ENCODE assay signal across 9 mouse cellular contexts in the genomic region with DNA sequence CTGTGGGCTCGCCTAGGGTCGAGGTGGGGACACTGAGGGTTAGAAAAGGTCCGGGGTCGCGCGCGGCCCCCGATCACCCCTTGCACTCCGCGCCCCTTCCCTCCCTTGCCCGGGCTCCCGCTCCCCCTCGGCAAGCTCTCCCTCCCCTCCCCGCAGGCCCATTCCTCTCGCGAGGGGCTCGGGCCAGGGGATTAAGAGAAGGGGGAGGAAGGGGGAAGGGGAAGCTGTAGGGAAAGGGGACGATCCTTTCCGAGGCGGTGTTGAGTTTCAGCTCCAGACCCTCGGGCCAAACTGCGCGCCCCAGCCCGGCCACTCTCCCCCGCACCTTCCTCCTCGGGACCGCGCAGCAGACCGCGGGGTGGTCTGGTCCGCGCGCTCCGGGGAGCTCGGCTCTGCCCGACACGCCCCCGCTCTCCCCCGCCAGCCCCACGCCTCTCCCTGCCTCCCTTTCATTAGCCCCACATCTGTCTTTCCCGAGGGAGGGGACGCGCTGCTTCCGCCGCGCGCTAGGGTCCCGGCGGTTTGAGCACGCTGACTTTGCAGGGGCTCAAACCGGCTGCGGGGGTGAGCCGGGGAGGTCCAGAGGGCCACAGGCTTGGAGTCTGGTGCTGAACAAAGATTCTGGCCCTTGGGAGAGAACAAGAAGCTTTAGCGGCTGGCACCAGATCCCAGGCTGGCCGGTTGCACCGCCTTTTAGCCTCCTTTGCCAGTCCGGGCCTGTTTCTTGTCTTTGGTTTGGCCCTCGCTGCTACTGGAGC. TPM values are rescaled to one million over a fixed set of nuclear protein-coding genes. Genes with fewer than 3 reads are reported as not detected.
DNase-seq lines count a peak whose midpoint lies in the region; ATAC-seq and TF ChIP-seq lines count a peak whose summit lies in the region.
"Had no signal": no experiment of that assay in that cellular context is flagged by ENCODE, and none has a peak within 500 bp of the region (broad histone marks: within the 10 kb centered on the region; RNA-seq: fewer than 3 reads in every experiment).

No protein-coding gene starts in this region.

- no peak for TF ChIP-seq EP300 in heart, adult 2 months (IDR thresholded peaks at IDR 0.05; ENCODE audit: insufficient read depth, low read depth, low read length)

- no peaks in the 10 kb centered on the region for H3K79me2 ChIP-seq in heart, adult 2 months (replicated peaks; ENCODE audit: control insufficient read depth, insufficient read depth, low read length)

- H3K9me3 ChIP-seq in embryonic facial prominence, embryonic 11.5 days (replicated peaks; ENCODE audit: control insufficient read depth, low read length), result peaks cover under 1% of the 10 kb centered on the region; the same call in 1 of the 2 replicates
- H3K9me3 ChIP-seq in kidney, embryonic 16.5 days (ENCODE audit: low read length), result peaks cover 5% of the 10 kb centered on the region; the same call in 1 of the 2 replicates

- H3K4me1 ChIP-seq in embryonic facial prominence, embryonic 11.5 days (ENCODE audit: control insufficient read depth, insufficient read depth, low read length), result peaks cover 11% of the 10 kb centered on the region
- no peaks in the 10 kb centered on the region; the same call in 1 of the 2 replicates for H3K4me1 ChIP-seq in heart, adult 2 months (ENCODE audit: control insufficient read depth, insufficient read depth, low read length)
- H3K4me1 ChIP-seq in kidney, embryonic 16.5 days (ENCODE audit: insufficient read depth, low read length), result peaks cover 32% of the 10 kb centered on the region

- peak overlapping the region; percentile 49 for H3K4me3 ChIP-seq in embryonic facial prominence, embryonic 11.5 days (ENCODE audit: low read depth, low read length)
- H3K4me3 ChIP-seq in heart, adult 2 months, result peak overlapping the region; percentile 34
- H3K4me3 ChIP-seq in kidney, embryonic 16.5 days (ENCODE audit: low read length), result peak overlapping the region; percentile 55

- H3K27me3 ChIP-seq in embryonic facial prominence, embryonic 11.5 days (ENCODE audit: control insufficient read depth, insufficient read depth, low read length), result no peaks in the 10 kb centered on the region
- peaks cover 8% of the 10 kb centered on the region for H3K27me3 ChIP-seq in heart, adult 2 months (ENCODE audit: control insufficient read depth, insufficient read depth, low read length)
- H3K27me3 ChIP-seq in kidney, embryonic 16.5 days (ENCODE audit: insufficient read depth, low read length), result 0 out of 2 replicates have a peak, but pooled peaks cover 2% of the 10 kb centered on the region

- under 1% methylated on average over 42 of the region's 58 CpGs for WGBS in embryonic facial prominence, embryonic 11.5 days
- WGBS in heart, adult 2 months, result 2% methylated on average over 54 of the region's 58 CpGs
- WGBS in kidney, embryonic 16.5 days, result under 1% methylated on average over 44 of the region's 58 CpGs

- peak overlapping the region; percentile 99 for H3K27ac ChIP-seq in embryonic facial prominence, embryonic 11.5 days (replicated peaks; ENCODE audit: low read depth, low read length)
- H3K27ac ChIP-seq in heart, adult 2 months, result peak overlapping the region; percentile 58
- H3K27ac ChIP-seq in kidney, embryonic 16.5 days (ENCODE audit: low read length), result peak overlapping the region; percentile 99

- H3K4me2 ChIP-seq in embryonic facial prominence, embryonic 11.5 days (ENCODE audit: low read depth, low read length), result peak overlapping the region; percentile 97
- H3K4me2 ChIP-seq in kidney, embryonic 16.5 days (replicated peaks; ENCODE audit: low read depth, low read length), result peak overlapping the region; percentile 81

- peak; percentile 25 to 37 for DNase-seq in left cerebral cortex, adult 18-20 months (ENCODE audit: low spot score in 2 of 2)
- DNase-seq in left cerebral cortex, adult 11 months (ENCODE audit: low spot score), result no peak
- DNase-seq in embryonic facial prominence, embryonic 11.5 days (ENCODE audit: low spot score), result peak; percentile 92
- DNase-seq in heart, adult 2 months, result peak; percentile 72 to 74
- peak; percentile 74 for DNase-seq in lung, postnatal 10 days
- DNase-seq in skeletal muscle tissue, adult 2 months (ENCODE audit: low read depth, low spot score), result peak; percentile 30
- no peak for DNase-seq in natural killer cell, adult 2 months (ENCODE audit: low spot score in 2 of 2)

- TF ChIP-seq POLR2A in heart, adult 2 months (IDR thresholded peaks at IDR 0.05; ENCODE audit: insufficient read depth, low read depth, low read length), result no peak

- no peak for TF ChIP-seq CTCF in heart, adult 2 months (IDR thresholded peaks at IDR 0.05)

- H3K36me3 ChIP-seq in embryonic facial prominence, embryonic 11.5 days (replicated peaks; ENCODE audit: control insufficient read depth, insufficient read depth, low read depth, low read length), result peaks cover under 1% of the 10 kb centered on the region; the same call in 1 of the 2 replicates
- H3K36me3 ChIP-seq in heart, adult 2 months (ENCODE audit: control insufficient read depth, insufficient read depth, low read length), result no peaks in the 10 kb centered on the region
- peaks cover 6% of the 10 kb centered on the region; the same call in 1 of the 2 replicates for H3K36me3 ChIP-seq in kidney, embryonic 16.5 days (ENCODE audit: insufficient read depth, low read length)

- H3K9ac ChIP-seq in embryonic facial prominence, embryonic 11.5 days (replicated peaks; ENCODE audit: low read length), result peak overlapping the region; percentile 98
- H3K9ac ChIP-seq in heart, adult 2 months (ENCODE audit: low read depth, low read length), result peak overlapping the region; percentile 66
- H3K9ac ChIP-seq in kidney, embryonic 16.5 days (replicated peaks; ENCODE audit: low read length), result peak overlapping the region; percentile 82

- peak; percentile 82 for ATAC-seq in embryonic facial prominence, embryonic 11.5 days (replicated peaks; ENCODE audit: insufficient number of reproducible peaks, low FRiP score, low TSS enrichment, low read depth)
- peak; percentile 87 for ATAC-seq in kidney, embryonic 16.5 days (ENCODE audit: low FRiP score, low TSS enrichment)

- intact Hi-C loops in heart, adult 2 months (cut with DNase I), result no loop called here

RNA-seq across cellular contexts. Expression of gene Efs, which starts 0.7 kb away (rescaled TPM):
- total RNA-seq in left cerebral cortex, adult 18-20 months (2021), result 1 to 10 TPM; 8.4 to 8.6 TPM
- polyA plus RNA-seq in embryonic facial prominence, embryonic 11.5 days (2014; fragmentation: Nextera tagmentation; extraction: Ambion mirVana), result 29.0 and 29.9 TPM in 2 replicates
- total RNA-seq in heart, adult 2 months (2021), result 1 to 10 TPM; 1.9 to 3.0 TPM
- 5.1 and 5.4 TPM in 2 replicates for polyA plus RNA-seq in heart, adult 2 months (2012; rRNA removed)
- 30.0 and 33.0 TPM in 2 replicates for polyA plus RNA-seq in kidney, embryonic 16.5 days (2015; fragmentation: Nextera tagmentation; extraction: Ambion mirVana)

RNA-seq across cellular contexts. Expression of gene Il25, which starts 5.9 kb away (rescaled TPM):
- total RNA-seq in left cerebral cortex, adult 18-20 months (2021), result under 1 TPM in 1 of 2 experiments, not detected in 1; 0.33 TPM
- not detected in 2 replicates for polyA plus RNA-seq in embryonic facial prominence, embryonic 11.5 days (2014; fragmentation: Nextera tagmentation; extraction: Ambion mirVana)
- not detected for total RNA-seq in heart, adult 2 months (2021)
- polyA plus RNA-seq in heart, adult 2 months (2012; rRNA removed), result not detected in 2 replicates
- 0.17 TPM in 1 of 2 replicates, not detected in the other for polyA plus RNA-seq in kidney, embryonic 16.5 days (2015; fragmentation: Nextera tagmentation; extraction: Ambion mirVana)
- total RNA-seq: layer of hippocampus, adult 18-20 months had no signal

RNA-seq across cellular contexts. Expression of gene Cmtm5, which starts 9.5 kb away (rescaled TPM):
- total RNA-seq in left cerebral cortex, adult 18-20 months (2021), result 10 to 100 TPM; 45.2 to 52.0 TPM
- polyA plus RNA-seq in embryonic facial prominence, embryonic 11.5 days (2014; fragmentation: Nextera tagmentation; extraction: Ambion mirVana), result 2.0 and 2.8 TPM in 2 replicates
- total RNA-seq in heart, adult 2 months (2021), result under 1 TPM in 1 of 2 experiments, not detected in 1; 0.30 TPM
- 1.8 and 2.9 TPM in 2 replicates for polyA plus RNA-seq in heart, adult 2 months (2012; rRNA removed)
- 1.5 and 2.1 TPM in 2 replicates for polyA plus RNA-seq in kidney, embryonic 16.5 days (2015; fragmentation: Nextera tagmentation; extraction: Ambion mirVana)

RNA-seq across cellular contexts. Expression of gene Slc22a17, which starts 13.6 kb away (rescaled TPM):
- 100 to 1,000 TPM; 571 to 605 TPM for total RNA-seq in left cerebral cortex, adult 18-20 months (2021)
- polyA plus RNA-seq in embryonic facial prominence, embryonic 11.5 days (2014; fragmentation: Nextera tagmentation; extraction: Ambion mirVana), result 36.6 and 38.2 TPM in 2 replicates
- total RNA-seq in heart, adult 2 months (2021), result 1 to 10 TPM; 1.7 to 2.3 TPM
- 13.0 and 13.8 TPM in 2 replicates for polyA plus RNA-seq in heart, adult 2 months (2012; rRNA removed)
- 45.9 and 55.1 TPM in 2 replicates for polyA plus RNA-seq in kidney, embryonic 16.5 days (2015; fragmentation: Nextera tagmentation; extraction: Ambion mirVana)

RNA-seq across cellular contexts. Expression of gene Pabpn1, which starts 34.3 kb away (rescaled TPM):
- total RNA-seq in left cerebral cortex, adult 18-20 months (2021), result 100 to 1,000 TPM; 229 to 230 TPM
- 149 and 167 TPM in 2 replicates for polyA plus RNA-seq in embryonic facial prominence, embryonic 11.5 days (2014; fragmentation: Nextera tagmentation; extraction: Ambion mirVana)
- total RNA-seq in heart, adult 2 months (2021), result 10 to 100 TPM; 51.4 to 52.2 TPM
- 66.2 and 91.7 TPM in 2 replicates for polyA plus RNA-seq in heart, adult 2 months (2012; rRNA removed)
- 135 and 141 TPM in 2 replicates for polyA plus RNA-seq in kidney, embryonic 16.5 days (2015; fragmentation: Nextera tagmentation; extraction: Ambion mirVana)

Comparison
In these comparisons a context has a peak if more than half of its experiments do, and no peak if none do; other contexts are left out.
1. DNase-seq: peak in left cerebral cortex, adult 18-20 months (2 of 2), embryonic facial prominence, embryonic 11.5 days (single experiment), heart, adult 2 months (2 of 2), lung, postnatal 10 days (single experiment) and skeletal muscle tissue, adult 2 months (single experiment); none in left cerebral cortex, adult 11 months (single experiment) and natural killer cell, adult 2 months (0 of 2).
2. Peak in every context shown above with its lines, with median percentiles within 50 percentile points of each other: H3K27ac ChIP-seq, H3K4me3 ChIP-seq and H3K9ac ChIP-seq.